Mouse (Mus musculus): ENCODE results near the gene Slc25a51.
"Not testable (repeated sequence)": the region's sequence is repeated elsewhere in the genome, so short reads cannot be mapped to it uniquely, and the experiment has no call there.

Slc25a51 gene

DNA sequence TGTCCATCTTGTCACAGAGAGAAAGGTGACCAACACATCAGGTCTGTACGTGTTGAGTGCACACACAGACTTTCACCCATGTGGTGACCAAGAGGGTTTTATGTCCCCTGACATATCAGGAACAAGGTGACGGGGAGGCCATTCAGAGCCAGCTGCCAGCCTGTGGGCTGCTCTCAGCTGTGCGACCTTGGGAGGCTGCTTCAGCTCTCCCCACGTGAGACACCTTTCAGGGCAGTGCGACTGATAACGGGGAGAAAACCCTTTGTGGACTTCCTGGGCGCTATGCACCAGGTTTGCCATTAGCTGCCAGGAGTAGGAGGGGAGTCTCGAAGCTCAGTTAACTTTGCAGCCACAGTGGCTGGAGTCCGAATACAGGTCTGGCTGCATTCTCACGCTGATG is 14.1 kb upstream of the Slc25a51 start:
- no peak for DNase-seq

DNA sequence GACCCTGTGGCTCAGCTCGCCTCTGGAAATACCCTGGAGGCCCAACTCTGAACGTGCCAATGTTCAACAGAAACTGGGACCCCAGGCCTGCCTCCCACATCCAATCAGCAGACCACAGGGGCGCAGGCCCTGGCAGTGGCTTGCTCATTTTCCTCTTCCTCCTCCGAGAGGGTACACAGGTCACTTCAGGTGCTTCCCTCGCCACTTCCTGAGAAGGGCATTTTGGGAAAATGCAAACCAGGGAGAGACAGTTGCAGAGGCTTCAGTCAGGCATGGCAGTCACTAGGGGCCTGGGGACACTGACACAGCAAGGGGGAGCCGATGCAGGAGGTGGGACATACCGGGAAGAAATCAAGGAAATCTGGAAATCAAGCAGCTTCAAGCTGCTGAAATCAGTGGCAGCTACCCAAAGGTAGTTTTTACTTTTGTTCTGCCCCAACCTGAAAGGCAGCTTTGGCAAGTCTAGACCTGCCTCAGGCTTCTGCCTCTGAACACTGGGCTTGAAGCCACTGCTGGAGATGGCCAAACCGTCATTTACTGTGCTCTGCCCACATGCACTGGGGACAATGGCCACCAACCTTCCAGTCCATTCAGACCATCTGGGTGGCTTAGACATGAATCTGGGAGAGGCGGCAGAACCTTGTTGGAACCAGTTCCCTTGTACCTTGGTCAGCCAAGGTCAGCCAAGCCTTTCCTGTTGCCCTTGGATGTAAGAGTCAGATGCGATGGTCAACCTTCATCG is 13.1 kb upstream of the Slc25a51 start:
- no peak for DNase-seq

DNA sequence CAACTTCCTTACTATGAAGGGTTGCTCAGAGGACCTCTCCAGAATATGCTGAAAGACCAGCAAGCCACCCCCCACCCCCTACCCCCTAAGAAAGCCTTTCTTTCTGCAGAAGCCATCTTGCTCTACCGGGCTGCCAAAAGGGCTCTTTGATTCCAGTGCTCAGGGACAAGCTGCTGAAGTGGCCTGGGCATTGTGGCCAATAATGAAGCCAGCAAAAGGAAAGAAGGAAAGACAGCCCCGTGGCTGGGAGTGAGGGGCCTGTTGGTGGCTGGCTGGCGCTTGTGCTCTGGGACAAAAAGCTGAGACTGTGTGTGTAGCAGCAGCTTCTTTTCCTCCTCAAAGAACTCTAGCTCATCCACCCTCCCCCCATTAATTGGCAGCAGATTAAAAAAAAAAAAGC is 12.2 kb upstream of the Slc25a51 start:
- no peak for DNase-seq

DNA sequence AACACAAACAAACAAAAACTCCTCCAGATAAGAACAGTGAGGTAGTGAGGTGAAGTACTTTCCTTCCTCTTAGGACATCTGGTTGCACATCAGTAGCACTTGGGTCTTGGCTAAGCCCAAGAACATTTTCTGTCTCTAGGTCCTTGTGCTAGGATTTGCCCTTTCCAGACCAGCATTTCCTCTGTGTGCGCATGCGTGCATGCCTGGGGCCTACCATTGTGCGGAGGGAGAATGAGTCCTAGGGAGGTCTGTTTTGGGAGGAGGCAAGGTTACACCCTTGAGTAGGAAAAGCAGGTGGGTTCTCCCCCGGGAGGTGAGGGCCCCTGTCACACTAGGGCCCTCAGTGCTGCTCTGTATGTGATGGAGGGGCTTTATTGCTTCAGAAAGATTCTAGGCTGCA is 10.5 kb upstream of the Slc25a51 start:
- no peak for DNase-seq

DNA sequence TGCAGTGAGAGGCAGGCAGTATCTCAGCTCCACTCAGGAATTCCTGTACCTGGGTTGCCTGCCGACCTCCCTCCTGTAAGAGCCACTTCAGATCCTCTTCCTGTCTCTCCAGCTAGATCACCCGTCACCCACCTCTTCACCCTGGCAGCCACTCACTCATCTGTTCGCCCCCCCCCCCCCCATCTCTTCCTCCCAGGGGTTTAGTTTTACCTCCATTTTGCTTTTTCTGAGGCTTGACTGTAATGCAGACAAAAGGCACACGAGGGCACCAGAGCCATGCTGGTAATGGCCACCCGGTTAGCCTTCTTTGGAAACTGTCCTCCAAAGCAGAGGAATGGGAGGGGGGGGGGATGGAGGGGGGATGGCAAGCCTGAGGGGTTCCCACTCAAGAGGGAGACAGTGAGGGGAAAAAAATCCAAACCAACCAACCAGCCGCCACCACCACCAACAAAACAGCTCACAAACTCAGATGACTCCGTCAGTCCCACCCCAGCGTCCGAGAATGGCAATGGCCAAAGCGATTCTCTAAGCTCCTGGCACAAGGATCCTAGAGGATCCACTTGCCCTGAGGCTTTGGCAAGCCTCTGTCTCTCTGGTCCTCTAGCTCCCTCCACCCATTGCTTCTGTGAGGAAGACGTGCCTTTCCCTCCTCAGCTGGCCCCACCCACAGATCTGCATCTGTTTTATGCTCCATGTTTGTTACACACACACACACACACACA is 9.8 kb upstream of the Slc25a51 start:
- no peak for DNase-seq

DNA sequence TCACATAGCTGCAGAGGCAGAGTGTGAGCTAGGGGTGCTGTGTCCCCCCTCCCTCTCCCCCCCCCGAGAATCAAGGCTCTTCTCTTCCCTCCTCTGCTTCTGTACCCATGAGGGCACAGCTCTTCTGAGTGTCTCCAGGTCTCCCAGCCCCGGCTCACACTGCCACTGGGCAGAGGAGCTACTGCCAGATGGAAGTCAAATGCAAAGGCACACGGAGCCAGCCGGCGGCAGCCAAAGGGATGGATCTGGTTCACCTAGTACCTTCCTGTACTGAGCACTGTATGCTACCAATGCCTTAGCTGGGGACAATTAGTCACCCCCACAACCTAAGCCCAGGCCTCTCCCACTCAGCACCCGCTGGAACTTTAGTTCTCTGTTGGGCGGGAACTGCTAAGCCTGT is 7.7 kb upstream of the Slc25a51 start:
- DNase-seq, result no peak

DNA sequence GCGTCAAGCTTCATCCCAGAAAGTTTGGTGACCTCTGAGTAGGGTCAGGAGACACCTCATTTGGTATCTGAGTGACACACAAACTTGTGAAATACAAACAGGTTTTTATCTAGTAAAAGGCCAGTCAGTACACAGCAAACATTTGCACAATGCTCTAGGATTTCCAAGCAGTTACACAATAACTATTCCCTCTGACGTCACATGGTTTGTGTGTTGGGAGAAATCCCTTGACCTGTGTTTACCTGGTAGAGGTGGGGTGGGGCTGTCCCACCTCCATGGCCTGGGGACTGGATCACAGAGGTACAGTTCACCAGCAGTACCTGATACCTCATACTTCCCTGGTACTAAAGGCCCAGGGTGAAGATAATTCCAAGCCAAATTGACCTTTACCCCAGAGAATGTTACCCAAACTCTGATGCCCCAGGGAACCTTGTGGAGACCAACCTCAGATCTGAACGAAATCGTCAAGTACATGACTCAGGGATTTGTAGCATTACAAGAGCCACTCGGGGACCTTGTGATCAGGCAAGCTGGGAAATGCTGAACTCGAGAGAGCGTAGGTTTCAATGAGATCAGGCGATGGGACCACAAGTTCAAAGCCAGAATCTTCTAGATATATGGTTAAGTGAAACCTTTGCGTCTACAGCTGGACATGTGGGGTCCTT is 5.2 kb upstream of the Slc25a51 start:
- DNase-seq, result no peak

DNA sequence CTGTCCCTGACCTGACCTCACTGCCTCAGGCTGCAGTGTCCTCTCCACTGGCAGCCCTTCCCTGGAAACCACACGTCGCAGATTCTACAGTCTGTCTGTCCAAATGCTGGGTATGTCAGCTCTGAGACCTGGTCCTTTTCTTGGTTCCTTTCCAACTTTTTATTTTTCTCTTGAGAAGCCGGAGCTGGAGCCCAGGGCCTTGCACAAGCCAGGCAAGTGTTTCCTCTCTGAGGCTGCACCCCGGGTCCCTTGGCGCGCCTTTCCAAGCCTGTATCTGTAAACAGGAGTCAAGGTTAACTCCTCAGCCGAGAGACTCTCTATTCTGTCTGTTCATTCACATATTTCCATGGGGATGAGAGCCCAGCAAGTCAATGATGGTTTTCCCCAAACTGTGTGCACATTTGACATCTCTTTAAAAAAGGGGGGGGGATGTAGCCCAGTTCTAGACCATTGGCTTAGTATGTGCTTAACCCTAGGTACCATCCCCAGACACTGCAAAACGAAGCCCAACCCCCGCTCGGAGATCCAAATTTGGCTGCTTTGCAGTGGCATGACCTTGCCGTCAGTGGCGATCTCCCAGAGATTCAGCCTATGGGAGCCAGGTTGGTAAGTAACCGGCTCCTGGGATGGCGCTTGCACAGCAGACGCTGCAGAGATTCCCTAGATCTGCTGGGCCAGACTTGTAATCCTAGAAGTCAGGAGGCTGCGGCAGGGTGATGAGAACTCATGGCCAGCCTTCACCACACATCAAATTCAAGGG is 4.0 kb upstream of the Slc25a51 start:
- DNase-seq, result no peak

DNA sequence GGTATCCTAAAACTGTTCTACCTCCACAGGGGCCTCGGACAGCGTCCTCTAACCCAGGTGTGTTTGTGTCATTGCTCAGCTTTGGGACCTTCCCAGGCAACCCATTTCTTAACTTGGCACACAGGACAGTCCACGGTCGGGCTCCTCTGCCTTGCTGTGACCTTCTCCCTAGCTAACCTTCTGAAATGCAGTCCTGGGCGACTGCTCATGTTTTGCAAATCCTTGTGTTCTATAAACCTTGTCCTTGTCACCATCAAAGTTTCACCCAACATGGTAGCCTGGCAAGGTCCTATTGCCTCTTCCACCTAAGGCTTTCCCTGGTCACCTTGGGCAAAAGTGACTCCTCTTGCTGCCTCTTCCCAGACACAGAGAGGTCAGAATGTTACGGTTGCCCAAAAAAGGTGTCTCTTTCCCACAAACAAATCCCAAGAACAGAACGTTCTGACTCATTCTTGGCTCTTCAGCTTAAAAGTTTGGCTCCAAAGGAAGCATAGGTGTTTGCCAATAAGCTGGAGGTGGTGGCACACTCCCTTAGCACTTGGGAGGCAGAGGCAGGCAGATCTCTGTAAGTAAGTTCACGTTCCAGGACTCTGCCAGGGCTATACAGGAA is 2.7 kb upstream of the Slc25a51 start:
- DNase-seq, result no peak

DNA sequence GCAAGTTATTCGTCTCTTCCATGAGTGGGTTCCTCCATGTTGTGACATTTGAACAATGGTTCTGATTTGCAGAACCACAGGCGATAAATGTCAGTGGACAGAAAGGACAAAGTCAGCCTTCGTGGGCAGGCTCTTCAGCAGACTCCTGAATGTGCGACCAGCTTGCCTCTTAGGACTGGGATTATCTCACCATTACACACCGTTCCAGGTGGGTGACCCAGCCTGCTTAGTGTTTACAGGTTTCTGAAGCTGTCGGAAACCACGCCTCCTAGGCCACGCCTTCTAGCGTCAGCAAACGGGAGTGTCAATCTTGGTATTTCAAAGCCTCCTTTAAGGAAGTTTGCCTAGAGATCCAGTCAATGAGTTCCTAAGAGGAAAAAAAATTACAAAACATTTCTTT is 704 bp upstream of the Slc25a51 start:
- peak; percentile 48 for DNase-seq

DNA sequence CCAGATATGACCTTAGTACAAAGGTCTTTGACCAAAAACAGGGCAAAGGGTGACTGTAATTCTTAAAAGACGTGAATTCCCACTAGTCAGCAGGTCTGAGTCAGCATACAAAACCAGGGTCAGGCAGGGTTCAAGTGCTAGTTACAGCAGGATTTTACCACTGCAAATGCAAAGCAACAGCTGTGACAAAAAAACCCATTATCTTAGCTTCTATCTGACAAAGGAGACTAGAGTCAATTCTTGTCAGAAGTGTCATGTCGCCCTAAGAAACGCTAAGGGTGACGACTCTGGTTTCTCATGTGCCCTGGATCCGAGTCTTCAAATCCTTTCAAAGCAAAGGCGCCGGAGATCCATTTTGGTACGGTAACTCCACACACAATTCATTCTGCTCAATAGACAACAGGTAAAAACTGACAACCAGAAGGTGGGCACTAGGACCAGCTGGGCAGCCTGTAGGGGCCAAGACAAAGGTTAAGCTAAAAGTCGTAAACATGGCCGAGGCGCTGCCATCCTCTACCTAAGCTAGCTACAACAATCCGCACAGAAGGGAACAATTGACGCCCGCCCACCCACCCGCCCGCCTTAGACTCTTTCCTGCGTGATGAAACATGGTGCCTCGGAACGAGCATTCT is 747 bp downstream of the Slc25a51 start:
- DNase-seq, result no peak

DNA sequence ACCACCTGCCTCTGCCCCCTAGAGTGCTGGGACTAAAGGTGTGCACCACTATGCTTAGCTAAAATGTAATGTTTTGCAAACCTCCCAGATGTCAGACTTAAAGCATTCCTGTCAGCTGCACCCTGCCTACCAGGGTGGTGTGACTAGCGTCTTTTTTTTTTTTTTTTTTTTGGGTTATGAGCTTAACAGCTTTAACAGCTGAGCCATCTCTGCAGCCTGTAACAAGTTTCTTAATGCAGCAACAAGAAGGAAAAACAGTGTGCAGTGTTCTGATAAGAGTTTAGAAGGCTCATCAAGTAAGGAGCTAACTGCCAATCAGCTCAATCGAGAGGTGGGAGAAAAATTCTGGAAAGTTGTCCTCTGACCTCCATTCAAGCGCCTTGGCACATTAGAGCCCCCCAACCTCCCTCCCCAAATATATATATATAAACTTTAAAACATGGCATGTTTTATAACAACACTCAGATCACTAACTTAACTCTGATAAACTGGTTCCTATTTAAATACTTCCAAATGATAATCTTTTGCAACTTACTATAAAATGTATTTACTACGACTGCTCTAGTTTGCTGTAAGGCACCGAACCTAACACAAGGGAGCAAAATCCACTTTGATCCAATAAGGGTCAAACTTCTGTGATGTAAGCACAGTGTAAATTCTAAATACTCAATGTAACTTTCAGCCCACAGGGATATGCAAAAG is 1.4 kb downstream of the Slc25a51 start:
- DNase-seq, result no peak

DNA sequence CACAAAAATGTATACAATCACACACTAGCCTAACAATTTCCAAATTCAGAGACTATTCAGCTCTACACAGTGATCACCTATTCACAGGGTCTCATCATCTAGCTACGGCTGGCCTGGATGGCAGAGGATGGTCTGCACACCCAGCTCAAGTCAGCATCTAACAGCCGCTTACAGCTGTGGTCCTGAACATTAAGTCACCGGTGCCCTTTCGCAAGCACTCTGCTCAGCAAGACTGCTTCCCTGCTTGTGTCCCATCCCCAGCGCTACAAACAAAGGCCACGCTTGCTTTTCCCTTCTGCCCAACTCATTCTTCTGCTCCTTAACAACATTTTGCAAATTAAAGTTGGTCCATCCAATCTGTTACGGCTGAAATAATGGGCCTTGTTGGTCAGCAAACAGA is 2.2 kb downstream of the Slc25a51 start:
- no peak for DNase-seq

DNA sequence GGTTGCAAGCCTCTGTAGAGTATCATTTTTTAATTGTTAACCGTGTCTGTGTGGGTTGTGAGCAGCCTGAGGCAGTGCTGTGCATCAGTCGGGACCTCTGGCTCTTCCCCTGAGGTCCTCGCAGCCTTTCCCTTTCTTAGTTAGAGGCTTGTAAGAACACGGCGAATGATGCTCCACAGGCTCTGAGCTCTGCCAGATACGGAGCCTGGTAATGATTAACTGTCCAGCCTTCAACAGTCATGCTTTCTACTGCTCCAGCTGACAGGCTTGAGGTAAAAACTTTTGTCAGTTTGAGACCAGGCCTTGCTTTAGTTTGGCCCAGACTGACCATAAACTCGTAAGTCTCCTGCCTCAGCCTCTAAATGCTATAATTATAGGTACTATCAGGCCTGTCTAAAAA is 3.3 kb downstream of the Slc25a51 start:
- no peak for DNase-seq

DNA sequence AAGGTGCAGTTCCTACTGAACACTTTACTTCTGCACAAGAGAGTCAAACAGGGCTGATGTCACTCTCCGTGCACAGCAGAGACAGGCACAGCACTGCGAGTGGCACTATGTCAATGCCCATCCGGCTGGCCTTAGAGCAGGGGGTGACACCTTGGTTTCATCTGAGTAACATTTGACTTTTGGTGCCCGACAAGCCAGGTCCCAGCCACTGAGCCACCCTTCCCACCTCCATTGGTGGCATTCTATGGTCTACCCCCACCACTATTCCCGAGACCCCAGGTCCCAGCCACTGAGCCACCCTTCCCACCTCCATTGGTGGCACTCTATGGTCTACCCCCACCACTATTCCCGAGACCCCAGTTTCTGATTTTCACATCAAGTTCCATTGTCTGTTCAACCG is 4.5 kb downstream of the Slc25a51 start:
- DNase-seq, result no peak

DNA sequence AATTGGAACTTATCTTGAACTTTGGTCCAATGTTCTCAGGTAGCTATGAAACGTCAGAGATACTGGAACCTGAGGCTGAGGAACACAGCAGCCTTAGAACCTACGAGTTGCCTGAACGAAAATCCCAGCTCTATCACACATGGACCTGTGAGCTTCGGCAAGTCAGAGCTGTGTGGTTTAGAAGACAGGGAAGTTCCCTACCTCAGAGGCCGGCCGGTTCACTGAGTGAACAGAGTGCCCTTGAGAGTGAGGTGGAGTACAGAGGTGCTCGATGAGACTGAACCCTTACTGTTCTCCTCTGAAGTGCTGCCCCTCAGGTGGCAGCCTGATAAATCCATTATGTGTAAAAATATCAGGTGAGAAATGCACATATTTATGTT is 5.1 kb downstream of the Slc25a51 start:
- no peak for DNase-seq

DNA sequence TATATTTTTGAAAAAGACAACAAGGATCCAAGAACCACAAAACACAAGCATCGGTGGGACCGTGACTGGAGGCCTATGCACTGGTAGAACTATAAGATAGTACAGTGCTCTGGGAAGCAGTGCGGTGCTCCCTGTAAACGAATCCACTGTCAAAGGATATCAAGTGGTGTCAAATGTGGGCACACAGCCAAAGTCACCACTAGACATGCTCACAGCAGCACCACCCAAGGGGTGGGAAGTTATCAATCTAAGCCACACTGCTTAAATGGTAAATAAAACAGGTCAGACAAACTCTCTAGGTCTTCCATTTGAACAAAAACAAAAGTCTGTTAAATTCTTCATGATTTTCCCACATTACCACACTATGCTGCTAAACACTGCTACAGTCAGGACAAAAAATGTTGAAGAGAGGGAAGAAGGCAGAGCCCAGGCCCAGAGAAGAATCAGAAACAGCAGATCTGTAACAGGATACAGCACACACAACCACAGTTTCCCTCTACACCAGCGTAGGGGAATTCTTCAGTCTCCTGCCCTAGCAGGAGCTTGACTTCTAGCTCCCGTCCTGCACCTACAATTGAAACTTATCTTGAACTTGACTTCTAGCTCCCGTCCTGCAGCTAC is 5.6 kb downstream of the Slc25a51 start:
- DNase-seq, result no peak

DNA sequence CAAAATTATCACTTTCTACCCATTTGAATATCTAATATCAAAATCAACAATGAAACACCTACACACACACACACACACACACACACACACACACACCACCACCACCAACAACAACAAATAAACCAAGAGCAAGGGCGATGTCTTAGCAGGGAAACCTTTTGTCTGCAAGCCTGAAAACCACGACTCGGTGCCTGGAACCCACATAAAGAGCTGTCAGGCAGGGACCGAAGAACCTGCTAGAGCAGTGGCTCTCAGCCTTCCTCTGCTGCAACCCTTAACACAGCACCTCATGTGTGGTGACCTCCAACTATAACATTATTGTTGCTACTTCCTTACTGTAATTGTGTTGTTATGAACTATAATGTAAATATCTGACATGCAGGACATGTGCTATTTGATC is 6.3 kb downstream of the Slc25a51 start:
- no peak for DNase-seq

DNA sequence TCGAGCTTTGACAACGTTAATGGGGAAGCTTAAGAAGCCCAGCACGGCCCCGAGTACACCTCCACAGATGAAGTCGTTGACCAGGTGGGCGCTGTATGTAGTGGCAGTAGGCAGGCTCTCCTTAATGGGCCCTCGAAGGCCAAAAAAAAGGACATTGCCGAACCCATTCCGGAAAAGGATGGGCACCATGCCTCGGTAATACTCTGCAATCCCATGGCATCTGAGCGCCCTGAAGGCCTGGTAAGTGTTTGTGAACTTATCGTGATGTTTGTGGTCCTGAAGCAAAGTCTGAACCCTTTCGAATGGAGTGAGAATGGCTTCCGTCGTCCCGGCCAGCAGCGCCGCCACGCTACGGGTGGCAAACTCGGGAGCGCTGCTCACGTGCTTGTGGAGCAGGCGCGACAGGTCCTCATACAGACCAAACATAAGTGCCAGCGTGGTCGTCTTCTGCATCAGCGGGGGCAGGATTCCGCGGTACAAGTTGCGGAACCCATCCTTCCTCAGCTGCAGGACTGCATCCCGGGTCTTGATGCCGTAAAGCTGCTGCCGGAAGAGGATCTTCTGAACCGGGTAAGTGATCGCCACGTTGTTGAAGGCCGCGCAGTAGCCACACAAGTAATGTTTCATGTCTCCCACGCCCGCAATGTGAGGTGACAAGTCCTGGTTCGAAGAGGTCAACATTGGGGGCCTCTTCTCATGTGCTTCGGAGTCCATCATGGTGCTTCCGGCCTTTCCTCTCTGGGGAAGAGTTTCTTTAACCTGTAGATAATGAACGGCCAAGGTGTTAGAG is 8.9 kb downstream of the Slc25a51 start:
- no peak for DNase-seq

DNA sequence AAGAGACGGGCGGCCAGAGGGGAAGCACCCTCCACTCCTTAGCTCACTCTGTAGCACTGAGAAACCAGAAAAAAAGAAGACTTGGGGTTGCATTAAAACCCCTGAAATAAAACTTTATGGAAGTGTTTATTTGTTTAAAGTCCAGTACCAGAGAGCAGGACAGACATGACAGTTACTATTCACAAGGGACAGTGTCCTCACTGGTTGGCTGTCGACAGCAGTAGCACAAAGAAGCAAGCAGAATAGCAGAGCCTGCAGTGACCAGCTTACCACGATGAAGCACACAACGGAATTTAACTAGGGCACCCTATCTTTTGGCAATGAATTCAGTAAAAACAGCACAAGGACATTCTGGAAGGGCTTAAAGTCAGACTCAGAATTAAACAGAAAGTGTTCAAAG is 10.3 kb downstream of the Slc25a51 start:
- not testable (repeated sequence) for DNase-seq

DNA sequence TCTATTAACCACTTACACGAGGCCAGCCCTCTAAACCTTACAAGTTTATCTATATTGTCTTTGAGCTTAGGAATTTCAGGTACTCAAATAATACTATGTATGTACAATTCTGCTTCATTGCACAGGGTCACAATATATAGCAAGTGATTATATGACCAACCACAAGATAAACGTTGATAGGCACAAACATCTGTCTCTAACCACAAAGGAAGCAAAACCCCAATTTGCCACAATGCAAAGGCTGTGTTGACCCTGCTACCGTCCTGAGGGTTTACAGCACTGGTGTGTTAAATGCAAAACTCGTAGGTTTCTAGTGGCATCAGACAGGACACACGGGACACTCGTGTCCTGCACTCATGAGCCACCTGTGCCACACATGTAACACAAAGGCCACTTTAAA is 12.4 kb downstream of the Slc25a51 start:
- DNase-seq, result not testable (repeated sequence)
